Mouse (Mus musculus) natural killer cell, adult 2 months (primary cell): ENCODE results near the gene Cdh26.
A peak's percentile ranks its signal among the peaks of the same experiment; 100 is the strongest.

Source experiments
- DNase-seq, 2 experiments: peaks; one replicate each; pipeline ENCODE4 v3.0.0; 2022; ENCODE audit warnings: low spot score in 2 of 2

Gene Cdh26

DNA sequence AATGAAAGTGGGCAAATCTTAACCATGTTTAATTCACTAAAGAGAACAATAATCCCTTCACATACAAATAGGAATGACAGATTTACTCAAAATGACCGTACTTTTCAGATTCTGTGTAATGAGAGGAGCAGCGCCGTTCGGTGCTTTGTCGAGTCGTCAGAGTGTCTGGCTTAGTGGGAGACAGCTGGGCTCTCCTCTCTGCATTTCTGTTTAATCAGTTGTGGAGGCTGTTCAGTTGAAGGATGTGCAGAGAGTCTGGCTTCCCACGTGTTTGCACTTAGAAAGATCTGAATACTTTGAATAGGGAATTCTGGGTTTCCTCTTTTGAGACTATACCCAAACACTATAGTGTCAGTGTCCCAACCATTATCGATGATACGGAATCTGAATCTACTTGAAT is 7.0 kb downstream of the Cdh26 start:
- no peak for DNase-seq

- DNase-seq, result no peak
Observed at GRCm38 (mm10) chr2:178449386-178449785, 19.1 kb downstream of the Cdh26 start.

DNA sequence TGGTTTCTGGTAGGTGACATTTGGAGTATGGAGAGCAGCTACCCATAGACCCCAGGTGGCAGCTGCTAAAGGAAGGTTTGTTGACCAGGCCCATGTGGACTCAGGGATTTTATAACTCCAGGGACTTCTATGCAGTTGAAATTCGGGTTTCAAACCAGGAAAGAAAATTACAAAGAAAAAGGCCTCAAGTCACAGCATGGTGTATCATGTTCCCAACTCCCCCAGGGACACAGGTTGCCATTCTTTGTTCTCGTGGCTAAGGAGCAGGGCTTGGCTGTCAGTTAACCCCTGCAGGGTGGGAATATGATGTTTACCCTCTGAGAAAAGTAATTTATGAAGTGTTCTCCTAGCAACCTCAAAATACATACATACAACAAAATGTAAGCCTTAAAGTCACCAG is 19.9 kb downstream of the Cdh26 start:
- DNase-seq, result no peak

DNA sequence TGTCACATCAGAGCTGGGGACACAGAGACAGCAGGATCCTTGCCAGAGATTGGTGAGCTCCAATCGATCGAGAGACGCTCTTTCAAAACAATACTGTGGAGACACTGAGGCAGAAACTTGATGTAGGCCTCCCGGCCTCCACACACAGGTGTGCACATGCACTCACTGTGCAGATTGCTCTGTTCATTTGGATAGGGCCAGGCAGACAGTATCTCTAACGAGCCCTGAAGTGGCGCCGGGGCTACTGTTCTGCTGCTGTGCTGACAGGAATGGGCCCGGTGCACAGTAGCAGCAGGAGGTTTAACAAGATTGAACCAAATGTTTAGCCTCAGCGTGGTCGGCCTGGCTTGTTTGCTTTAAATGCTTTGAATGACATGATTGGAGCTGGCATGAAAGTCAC is 20.6 kb downstream of the Cdh26 start:
- no peak for DNase-seq

DNA sequence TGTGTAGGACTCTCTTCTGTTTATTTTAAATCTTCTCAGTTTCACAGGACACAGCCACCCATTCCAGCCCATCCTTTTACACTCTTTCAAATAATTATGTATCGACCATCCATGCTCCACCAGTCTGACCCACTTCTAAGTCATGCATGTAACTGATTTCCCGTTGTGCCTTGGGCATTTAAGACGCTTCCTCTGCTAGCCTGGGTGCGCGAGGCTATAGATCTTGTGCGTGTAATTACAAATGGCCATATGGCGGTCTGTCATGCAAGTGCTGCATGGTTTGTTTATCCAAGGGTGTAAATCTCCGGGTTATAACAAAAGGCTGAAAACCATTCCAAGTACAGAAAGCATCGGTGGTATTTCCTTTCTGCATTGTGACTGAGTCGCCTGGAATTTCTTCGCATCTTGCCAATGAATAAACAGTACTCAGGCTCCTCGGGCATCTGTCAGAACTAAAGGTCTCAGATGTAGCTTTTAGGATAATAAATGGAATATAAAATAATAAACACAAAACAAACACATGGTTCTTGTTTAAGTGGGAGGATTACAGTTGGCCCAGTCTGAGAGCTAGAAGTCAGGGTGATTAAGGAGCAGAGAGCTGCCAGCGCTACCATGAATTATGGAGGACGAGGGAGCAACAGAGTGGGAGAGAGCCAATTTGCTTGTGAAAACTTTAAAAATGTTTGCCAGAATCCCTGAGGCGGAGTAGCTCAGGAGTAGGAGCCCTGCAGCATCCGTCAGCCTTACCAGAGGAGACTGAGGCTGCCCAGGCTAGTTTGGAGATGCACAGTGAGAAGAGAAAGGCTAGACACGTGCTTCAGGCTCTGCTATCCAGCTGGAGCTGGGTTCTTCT is 24.6 kb downstream of the Cdh26 start:
- DNase-seq, result no peak

- DNase-seq, result no peak
Observed at GRCm38 (mm10) chr2:178457414-178457813, 27.1 kb downstream of the Cdh26 start.

GRCm38 (mm10) chr2:178460353-178460752 is 30.0 kb downstream of the Cdh26 start:
- DNase-seq, result no peak

DNA sequence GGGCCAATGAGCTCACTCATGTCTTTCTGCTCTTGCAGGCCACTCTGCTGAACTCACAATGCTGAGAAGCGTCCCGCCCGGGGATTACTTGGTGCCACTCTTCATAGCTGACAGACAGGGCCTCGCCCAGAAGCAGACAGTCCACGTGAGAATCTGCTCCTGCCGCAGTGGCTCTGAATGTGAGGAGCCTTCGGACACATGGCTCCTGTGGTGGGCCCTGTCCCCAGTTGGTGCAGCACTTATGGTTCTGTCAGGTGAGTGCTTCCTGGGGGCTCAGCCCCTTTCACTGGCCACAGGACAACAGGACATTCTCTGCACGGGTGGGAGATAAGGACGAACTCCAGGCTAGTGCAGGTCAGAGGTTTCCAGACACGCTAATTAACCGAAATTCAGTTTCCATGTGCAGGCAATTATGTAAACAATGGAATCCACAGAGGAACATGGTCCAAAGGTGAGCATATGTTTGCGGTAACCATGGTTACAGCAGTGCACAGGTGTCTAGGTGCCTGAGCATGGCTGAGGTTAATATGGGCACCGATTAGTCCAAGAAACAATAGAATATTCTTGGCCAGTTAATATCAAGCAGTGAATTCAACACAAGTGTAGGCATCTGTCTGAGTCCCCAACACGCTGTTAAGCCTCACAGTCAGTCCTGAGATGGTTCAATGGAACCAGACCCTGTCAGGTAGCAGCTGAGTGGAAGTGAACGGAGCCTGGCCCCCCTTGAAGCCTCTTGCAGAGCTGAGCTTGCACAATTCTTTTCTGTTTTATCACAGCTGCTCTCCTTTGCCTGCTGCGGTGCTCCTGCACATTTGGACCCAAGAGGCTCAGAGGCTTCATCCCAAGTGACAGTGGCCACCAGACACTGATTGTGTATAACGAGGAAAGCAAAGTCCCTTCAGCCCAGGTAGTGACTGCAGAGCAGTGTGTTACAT is 41.5 kb downstream of the Cdh26 start:
- no peak for DNase-seq

- no peak for DNase-seq
Observed at GRCm38 (mm10) chr2:178473916-178474315, 43.6 kb downstream of the Cdh26 start.

- no peak for DNase-seq
Observed at GRCm38 (mm10) chr2:178477228-178477627, 46.9 kb downstream of the Cdh26 start.

- DNase-seq, result no peak
Observed at GRCm38 (mm10) chr2:178479011-178479410, 48.7 kb downstream of the Cdh26 start.

DNA sequence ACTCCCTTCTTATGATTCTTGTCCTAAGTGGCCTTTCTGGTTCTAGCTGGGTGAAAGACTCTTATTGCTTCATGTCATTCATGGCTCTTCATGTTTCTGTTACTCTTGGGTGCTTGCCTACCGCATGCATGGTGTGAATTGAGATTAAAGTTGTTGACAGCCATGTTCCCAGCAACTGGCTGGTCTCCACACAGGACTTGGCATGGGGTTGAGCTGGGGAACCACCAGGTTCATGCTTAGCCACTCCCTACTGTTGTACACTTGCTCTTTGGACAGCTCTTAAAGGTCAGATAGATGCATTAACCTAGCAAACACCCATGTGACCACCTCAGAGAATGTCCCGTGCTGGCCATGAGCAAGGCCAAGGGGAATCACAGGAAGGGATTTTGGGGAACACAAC is 50.6 kb downstream of the Cdh26 start:
- DNase-seq, result no peak

DNA sequence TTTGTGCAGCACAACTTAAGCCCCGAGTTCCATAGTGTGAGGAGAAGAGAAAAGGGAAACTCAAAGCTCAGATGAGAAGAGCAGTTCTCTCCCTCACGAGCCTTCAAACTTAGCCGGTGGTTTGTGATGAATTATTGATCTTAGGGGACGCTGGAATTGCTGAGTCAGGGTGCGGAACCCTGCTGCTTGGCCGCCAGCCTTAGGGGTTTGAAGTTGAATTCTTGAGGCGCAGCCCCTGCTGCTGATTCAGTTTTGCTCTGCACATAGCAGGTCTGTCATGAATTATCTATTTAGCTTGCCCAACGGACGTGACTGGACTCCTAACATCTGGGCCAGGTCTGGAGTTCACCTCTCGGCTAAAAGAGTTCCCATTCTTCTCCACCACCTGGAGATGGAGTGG is 53.1 kb downstream of the Cdh26 start:
- no peak for DNase-seq

DNA sequence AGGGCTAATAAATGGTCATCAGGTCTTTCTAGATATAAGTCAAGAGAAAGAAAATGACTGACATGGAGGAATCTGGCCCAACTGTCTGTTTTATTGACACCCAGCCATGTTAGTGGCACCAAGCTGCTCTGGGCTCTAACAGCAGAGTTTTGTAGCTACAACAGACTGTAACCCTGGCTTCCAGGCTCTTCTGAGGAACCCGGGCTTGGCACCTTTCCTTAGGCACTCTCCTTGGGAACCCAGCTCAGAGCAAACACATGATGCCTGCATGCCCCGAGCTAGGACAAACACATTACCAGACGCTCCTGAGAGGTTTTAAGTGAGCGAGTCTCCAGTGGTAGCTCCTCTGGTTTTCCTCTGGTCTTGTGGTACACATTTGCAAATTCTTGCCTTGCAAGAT is 57.9 kb downstream of the Cdh26 start:
- no peak for DNase-seq

- no peak for DNase-seq
Observed at GRCm38 (mm10) chr2:178490245-178490920, 60.1 kb downstream of the Cdh26 start.

DNA sequence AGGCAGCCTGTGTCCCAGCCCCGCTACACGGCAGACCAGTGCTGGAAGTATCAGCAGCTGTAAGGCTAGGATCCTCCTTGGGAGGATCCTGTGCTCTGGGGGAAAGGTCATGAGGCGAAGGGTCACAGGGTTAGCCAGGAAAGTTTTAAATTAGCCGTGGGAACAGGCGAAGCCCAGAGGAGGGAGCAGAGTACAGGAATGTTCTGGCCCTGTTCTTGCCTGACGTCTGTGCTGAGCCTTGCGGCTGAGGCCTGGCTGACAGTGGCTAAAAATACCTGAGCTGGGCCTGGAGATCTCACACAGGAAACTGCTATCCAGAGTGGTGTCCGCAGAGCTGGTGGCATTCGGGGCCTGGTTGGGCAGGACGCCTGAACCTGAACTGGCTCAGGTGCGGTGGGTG is 63.7 kb downstream of the Cdh26 start:
- no peak for DNase-seq

DNA sequence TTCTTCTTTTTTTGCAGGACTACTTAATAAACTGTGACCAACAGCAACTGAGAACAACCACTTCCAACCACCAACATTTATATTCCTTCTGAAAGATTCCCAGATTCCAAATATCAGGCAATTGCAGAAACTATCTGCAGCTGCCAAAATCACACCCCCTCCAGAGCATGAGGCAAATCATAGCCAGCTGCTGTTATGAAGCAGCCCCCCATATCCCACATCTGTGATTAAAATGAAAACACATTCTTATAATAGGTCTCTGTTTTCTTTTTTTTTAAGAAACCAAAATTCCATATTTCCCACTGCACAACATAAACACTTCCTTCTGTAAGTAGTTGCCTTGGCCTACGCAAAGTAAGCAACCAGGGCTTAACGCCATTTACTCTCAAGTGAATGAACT is 65.5 kb downstream of the Cdh26 start:
- DNase-seq, result no peak

GRCm38 (mm10) chr2:178497900-178498299 is 67.6 kb downstream of the Cdh26 start:
- DNase-seq, result peak in 1 of 2 experiments; percentile 16

- DNase-seq, result peak in 1 of 2 experiments; percentile 16
Observed at GRCm38 (mm10) chr2:178498409-178498808, 68.1 kb downstream of the Cdh26 start.

DNA sequence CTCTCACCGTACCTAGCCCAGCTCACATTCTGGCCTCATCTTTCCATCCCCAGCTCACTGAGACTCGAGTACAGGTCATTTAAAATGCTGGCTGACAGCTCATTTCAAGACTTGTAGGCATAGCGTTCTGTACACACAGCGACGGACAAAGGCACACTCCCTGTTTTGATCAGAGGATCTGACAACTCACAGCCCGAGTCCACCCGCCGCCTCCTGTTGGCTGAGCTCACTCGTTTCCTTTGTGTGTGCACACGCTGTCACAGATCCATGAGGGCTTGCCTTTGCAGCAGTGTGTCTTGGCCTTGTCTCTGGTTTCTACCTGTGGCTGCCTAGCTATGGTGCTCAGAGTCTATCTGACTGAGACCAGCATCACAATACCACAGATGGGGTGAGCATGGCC is 72.1 kb downstream of the Cdh26 start:
- no peak for DNase-seq

DNA sequence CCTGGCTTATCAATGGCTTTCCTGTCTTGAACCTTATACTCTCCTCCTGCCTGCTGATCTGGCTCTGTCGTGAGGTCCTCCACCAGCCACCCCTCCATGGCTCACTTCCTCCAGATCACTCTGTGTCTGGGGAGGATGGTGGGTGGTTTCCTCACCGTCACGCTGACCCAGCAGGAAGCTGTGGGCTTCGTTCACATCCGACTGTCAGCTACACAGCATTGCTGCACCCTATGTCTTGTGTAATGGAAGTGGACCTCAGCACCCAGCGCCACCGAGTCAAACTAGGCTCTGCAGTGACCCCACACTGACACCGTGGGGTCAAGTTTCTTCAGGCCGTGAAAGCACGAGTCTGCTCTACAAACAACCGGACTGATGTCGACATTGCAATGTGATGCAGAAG is 75.7 kb downstream of the Cdh26 start:
- peak; percentile 83 to 88 for DNase-seq

GRCm38 (mm10) chr2:178507379-178508014 is 77.2 kb downstream of the Cdh26 start:
- peak; percentile 71 to 77 for DNase-seq
